Mouse (Mus musculus): ENCODE data around the gene Pole2.

GRCm38 (mm10) chr12:69190074-69190473 lies 37.9 kb downstream of the Pole2 start:
- TF ChIP-seq POLR2A (IDR thresholded peaks at IDR 0.05; ENCODE audit: extremely low read depth, insufficient read depth, low read length) (no peak), CTCF (IDR thresholded peaks at IDR 0.05; ENCODE audit: extremely low read depth, insufficient read depth, low read length) (no peak)

Measured in cortical plate, adult 2 months (tissue).